Mouse (Mus musculus) cerebral cortex, adult 2 months (tissue): ENCODE results near the gene Bcas3.

Experiments
- WGBS: fragments of 180-500 bp; shearing (Covaris S2); methylation state at CpG from one replicate; pipeline ENCODE4 v1.1.7; 2018; 5-methylcytosine and 5-hydroxymethylcytosine counted together

Bcas3 gene

GRCm38 (mm10) chr11:85672881-85673475 lies 320.0 kb downstream of the Bcas3 start:
- WGBS = 90% methylated on average over 10 of the region's 10 CpGs

DNA sequence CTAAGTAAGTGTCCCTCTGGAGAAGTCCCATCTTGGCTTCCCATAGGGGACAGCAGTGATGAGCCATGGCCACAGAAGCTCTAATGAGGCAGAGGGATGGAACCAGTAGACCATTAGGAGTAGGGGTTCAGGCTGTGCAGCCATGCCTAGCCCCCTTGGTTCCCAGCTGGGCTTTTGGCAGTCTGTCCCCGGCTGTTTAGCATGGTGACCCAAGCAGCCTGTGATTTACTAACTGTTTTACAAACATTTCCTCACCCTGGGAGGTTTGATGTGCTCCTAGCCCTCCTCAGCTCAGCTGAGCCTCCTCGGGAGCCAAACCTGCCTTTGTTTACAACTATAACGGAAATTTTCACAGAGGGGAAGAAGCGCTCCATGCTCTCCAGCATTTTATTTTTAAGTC lies 322.3 kb downstream of the Bcas3 start:
- WGBS = 65% methylated on average over 4 of the region's 4 CpGs

DNA sequence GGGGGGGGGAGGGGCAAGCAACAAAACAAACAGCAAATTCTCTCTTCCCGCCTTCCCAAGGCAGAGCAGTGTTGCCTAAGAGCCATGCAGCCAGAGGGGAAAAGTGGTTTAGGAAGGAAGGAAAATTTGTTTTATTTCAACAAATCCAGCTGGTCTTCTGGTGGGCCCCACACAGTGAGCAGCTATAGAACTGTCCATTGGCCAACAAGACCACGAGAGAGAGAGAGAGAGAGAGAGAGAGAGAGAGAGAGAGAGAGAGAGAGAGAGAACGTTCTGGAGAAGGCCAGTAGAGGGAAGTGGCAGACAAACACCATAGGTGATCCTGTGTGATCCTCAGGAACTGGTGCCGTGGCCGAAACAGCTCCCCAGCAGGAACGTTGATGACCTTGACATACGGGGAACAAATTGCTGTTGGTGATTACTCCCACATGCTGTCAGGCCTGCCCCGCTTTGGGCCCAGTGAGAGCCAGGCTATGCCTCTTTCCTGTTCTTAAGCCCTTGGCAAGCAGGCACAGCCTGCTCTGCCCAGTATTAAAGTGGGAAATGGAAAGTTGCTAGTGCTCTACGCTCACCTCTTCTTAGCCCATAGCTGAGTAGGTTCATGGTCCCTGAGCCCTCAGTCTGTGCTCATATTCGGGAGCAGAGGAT lies 323.5 kb downstream of the Bcas3 start:
- WGBS = 78% methylated on average over 10 of the region's 10 CpGs

- 70% methylated on average over 5 of the region's 5 CpGs for WGBS
Measured at GRCm38 (mm10) chr11:85678666-85679065, 325.7 kb downstream of the Bcas3 start.

- WGBS = 72% methylated on average over 11 of the region's 11 CpGs
Measured at GRCm38 (mm10) chr11:85681580-85682419, 328.8 kb downstream of the Bcas3 start.

DNA sequence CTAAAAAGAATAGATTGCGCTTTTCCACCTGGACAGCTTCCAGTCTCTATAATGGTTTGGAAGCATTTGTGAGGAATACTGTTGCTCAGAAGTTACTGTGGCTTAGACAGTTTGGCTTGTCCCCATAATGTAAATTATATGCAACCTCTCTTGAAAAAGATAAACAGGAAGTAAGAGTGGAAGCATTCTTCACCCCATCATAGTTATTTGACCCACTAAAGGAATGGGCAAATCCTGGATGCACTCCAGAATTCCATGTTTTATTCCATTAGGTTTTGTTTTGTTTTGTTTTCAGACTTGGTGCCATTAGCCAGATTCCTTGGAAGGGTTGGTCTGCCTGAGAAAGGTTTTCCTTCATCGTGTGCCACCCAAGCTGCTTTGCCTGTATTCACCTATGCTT lies 332.0 kb downstream of the Bcas3 start:
- 87% methylated on average over 2 of the region's 2 CpGs for WGBS

- WGBS = 66% methylated on average over 8 of the region's 8 CpGs
Measured at GRCm38 (mm10) chr11:85687816-85688439, 335.0 kb downstream of the Bcas3 start.

- 94% methylated on average over 6 of the region's 6 CpGs for WGBS
Measured at GRCm38 (mm10) chr11:85688440-85688838, 335.5 kb downstream of the Bcas3 start.

GRCm38 (mm10) chr11:85689226-85689625 lies 336.3 kb downstream of the Bcas3 start:
- 97% methylated on average over 5 of the region's 5 CpGs for WGBS

DNA sequence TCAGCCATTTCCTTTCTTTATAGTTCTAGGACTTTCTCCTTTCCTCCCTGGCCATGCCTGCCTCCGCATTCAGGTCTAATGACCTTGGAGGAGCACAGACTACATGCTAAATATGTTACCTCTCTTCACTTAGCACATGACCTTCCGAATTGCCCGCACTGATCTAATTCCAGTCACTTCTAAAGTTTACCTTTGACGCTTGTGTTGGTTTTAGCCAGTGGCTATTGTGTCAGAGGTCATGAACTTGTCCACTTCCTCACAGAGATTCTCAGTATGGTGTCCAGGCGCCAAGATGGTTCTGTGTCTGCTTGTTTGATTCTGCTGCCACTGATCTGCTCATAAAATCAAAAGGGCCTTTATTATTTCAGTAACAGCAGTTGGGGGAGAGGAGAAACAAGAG lies 338.3 kb downstream of the Bcas3 start:
- WGBS = 73% methylated on average over 5 of the region's 5 CpGs

- 82% methylated on average over 16 of the region's 16 CpGs for whole genome bisulfite sequencing
Measured at GRCm38 (mm10) chr11:85695614-85696263, 342.8 kb downstream of the Bcas3 start.

- WGBS = 76% methylated on average over 14 of the region's 14 CpGs
Measured at GRCm38 (mm10) chr11:85696491-85697398, 343.8 kb downstream of the Bcas3 start.

DNA sequence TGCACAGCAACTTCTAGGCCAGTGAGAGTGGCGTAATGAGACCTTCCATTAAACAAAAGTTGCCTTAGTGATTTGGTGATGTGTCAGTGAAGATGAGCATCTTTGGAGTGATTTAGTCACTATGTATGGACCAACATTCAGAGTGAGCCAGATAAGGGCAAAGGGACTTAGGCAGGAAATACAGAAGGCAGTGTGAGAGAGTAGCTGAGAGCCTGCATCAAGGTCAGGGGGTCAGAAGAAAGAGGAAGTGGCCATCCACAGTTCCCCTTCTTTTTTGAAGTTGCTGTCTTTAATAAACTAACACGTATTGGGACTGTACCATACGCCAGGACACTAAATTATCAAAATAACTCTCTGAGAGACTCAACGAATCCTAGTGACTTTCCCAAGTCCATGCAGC lies 344.5 kb downstream of the Bcas3 start:
- 95% methylated on average over 4 of the region's 4 CpGs for WGBS

- WGBS = 89% methylated on average over 11 of the region's 11 CpGs
Measured at GRCm38 (mm10) chr11:85698242-85698641, 345.3 kb downstream of the Bcas3 start.

DNA sequence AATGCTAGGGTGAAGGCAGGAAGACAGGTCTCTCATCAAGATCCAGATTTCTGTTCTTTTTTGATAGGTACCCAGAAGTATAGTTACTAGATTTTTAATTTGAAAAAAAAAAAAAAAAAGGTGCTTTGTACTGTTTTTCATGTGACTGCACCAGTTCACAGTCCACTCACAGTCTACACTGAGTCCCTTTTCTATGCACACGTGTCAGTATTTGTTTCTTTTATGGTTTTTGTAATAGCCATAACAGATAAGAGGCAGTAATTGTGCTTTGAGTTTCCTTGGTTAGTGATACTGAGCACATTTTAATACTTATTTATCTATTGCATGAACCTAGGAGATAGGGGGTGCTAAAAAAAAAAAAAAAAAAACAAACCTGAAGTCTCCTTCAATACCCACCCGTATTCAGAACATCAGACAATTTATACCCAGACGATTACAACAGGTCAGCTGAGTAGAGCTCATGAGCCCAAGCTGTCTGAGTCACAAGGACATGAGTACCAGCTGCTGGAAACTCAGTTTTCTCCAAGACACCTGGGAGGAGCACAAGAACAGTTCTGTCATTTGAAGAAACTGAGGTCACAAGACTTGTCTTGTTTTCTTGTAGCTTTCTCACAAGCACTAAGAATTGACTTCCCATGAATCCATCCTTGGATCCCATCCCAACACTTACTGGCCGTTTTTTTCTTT lies 351.2 kb downstream of the Bcas3 start:
- WGBS = 77% methylated on average over 4 of the region's 4 CpGs

GRCm38 (mm10) chr11:85706630-85707029 lies 353.7 kb downstream of the Bcas3 start:
- WGBS = 39% methylated on average over 1 of the region's 1 CpGs

- 97% methylated on average over 1 of the region's 1 CpGs for WGBS
Measured at GRCm38 (mm10) chr11:85707496-85707895, 354.5 kb downstream of the Bcas3 start.

GRCm38 (mm10) chr11:85709147-85709546 lies 356.2 kb downstream of the Bcas3 start:
- 93% methylated on average over 6 of the region's 6 CpGs for WGBS

DNA sequence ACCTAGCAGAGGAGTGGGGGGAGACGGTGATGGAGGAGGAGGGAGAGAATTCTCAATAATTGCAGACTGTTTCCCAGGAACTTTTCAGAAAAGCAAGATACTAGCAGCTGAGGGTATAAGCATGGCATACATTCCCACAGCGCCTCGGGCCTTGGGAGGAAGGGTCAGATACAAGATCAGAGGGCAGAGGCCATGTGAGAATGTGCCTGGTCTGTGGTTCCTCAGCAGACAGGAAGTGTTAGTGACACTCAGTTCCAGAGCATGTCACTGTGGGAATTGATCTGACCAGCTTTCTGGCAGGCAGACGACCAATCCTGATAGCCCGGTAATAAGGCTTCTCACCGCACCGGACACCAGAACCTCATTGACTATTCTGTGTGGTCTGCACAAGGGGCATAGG lies 357.2 kb downstream of the Bcas3 start:
- WGBS = 93% methylated on average over 7 of the region's 7 CpGs
